Mouse (Mus musculus): ENCODE data around the gene 4930447C04Rik. TPM values are rescaled to one million over a fixed set of nuclear protein-coding genes. Genes with fewer than 3 reads are reported as not detected.

Gene 4930447C04Rik
- polyA plus RNA-seq, 1 experiment from 2014 or later: 3.4 TPM

- H3K4me3 ChIP-seq: no peak overlapping the region
- 0 out of 2 replicates have a peak, but pooled peaks cover 5% of the 10 kb centered on the region for H3K9me3 ChIP-seq (replicated peaks)
- no peak overlapping the region for H3K9ac ChIP-seq
- no peak overlapping the region for H3K4me2 ChIP-seq
- ATAC-seq (ENCODE audit: insufficient number of reproducible peaks, low FRiP score): no peak
- 0 out of 2 replicates have a peak, but pooled peaks cover 5% of the 10 kb centered on the region for H3K27me3 ChIP-seq (replicated peaks)
- peaks cover 13% of the 10 kb centered on the region for H3K4me1 ChIP-seq (replicated peaks)
- no peak overlapping the region for H3K27ac ChIP-seq (ENCODE audit: poor library complexity, severe bottlenecking)
- WGBS: 90% methylated on average over 3 of the region's 3 CpGs
- no peaks in the 10 kb centered on the region for H3K36me3 ChIP-seq
These were observed 17.9 kb upstream of the 4930447C04Rik start for GRCm38 (mm10) chr12:72958446-72958845.

GRCm38 (mm10) chr12:72957829-72958424 is 17.4 kb upstream of the 4930447C04Rik start:
- H3K4me2 ChIP-seq: no peak overlapping the region
- H3K4me1 ChIP-seq (replicated peaks): peaks cover 13% of the 10 kb centered on the region
- no peak overlapping the region for H3K27ac ChIP-seq (ENCODE audit: poor library complexity, severe bottlenecking)
- H3K36me3 ChIP-seq: no peaks in the 10 kb centered on the region
- no peak for ATAC-seq (ENCODE audit: insufficient number of reproducible peaks, low FRiP score)
- H3K27me3 ChIP-seq (replicated peaks): 0 out of 2 replicates have a peak, but pooled peaks cover 5% of the 10 kb centered on the region
- no peak overlapping the region for H3K9ac ChIP-seq
- H3K9me3 ChIP-seq (replicated peaks): 0 out of 2 replicates have a peak, but pooled peaks cover 5% of the 10 kb centered on the region
- no peak overlapping the region for H3K4me3 ChIP-seq
- 60% methylated on average over 6 of the region's 6 CpGs for WGBS

- no peak for ATAC-seq (ENCODE audit: insufficient number of reproducible peaks, low FRiP score)
- Histone ChIP-seq H3K27ac (ENCODE audit: poor library complexity, severe bottlenecking) (0 out of 2 replicates have a peak overlapping the region, but pooled peaks have one; percentile 1), H3K4me1 (replicated peaks) (peaks cover 13% of the 10 kb centered on the region), H3K4me2 (peak overlapping the region; percentile 5; the same call in 1 of the 2 replicates), H3K9me3 (replicated peaks) (no peaks in the 10 kb centered on the region), H3K27me3 (replicated peaks) (peaks cover 10% of the 10 kb centered on the region), H3K4me3 (no peak overlapping the region), H3K9ac (no peak overlapping the region), H3K36me3 (no peaks in the 10 kb centered on the region)
- WGBS: 17% methylated on average over 4 of the region's 4 CpGs
These were observed 14.3 kb upstream of the 4930447C04Rik start for GRCm38 (mm10) chr12:72954906-72955305.

- H3K27me3 ChIP-seq (replicated peaks): peaks cover 21% of the 10 kb centered on the region
- WGBS: 54% methylated on average over 5 of the region's 5 CpGs
- H3K27ac ChIP-seq (ENCODE audit: poor library complexity, severe bottlenecking): no peak overlapping the region
These were observed 13.3 kb upstream of the 4930447C04Rik start for GRCm38 (mm10) chr12:72953858-72954257.

GRCm38 (mm10) chr12:72953089-72953488 is 12.5 kb upstream of the 4930447C04Rik start:
- H3K36me3 ChIP-seq: no peaks in the 10 kb centered on the region
- H3K9me3 ChIP-seq (replicated peaks): no peaks in the 10 kb centered on the region
- no peak overlapping the region for H3K9ac ChIP-seq
- no peak overlapping the region for H3K4me3 ChIP-seq
- no peak overlapping the region for H3K27ac ChIP-seq (ENCODE audit: poor library complexity, severe bottlenecking)
- H3K4me1 ChIP-seq (replicated peaks): peaks cover 13% of the 10 kb centered on the region
- peaks cover 24% of the 10 kb centered on the region for H3K27me3 ChIP-seq (replicated peaks)
- no peak overlapping the region for H3K4me2 ChIP-seq
- 76% methylated on average over 5 of the region's 5 CpGs for WGBS
- ATAC-seq (ENCODE audit: insufficient number of reproducible peaks, low FRiP score): no peak

More at GRCm38 (mm10) chr12:72953858-72954257, 13.3 kb upstream of the 4930447C04Rik start:
- Histone ChIP-seq H3K9ac (no peak overlapping the region), H3K4me2 (no peak overlapping the region), H3K4me3 (no peak overlapping the region), H3K9me3 (replicated peaks) (no peaks in the 10 kb centered on the region), H3K4me1 (replicated peaks) (peaks cover 13% of the 10 kb centered on the region), H3K36me3 (no peaks in the 10 kb centered on the region)
- ATAC-seq (ENCODE audit: insufficient number of reproducible peaks, low FRiP score): no peak

GRCm38 (mm10) chr12:72947335-72947734 is 6.8 kb upstream of the 4930447C04Rik start:
- ATAC-seq (ENCODE audit: insufficient number of reproducible peaks, low FRiP score): no peak
- no peaks in the 10 kb centered on the region for H3K9me3 ChIP-seq (replicated peaks)
- no peak overlapping the region for H3K9ac ChIP-seq
- no peak overlapping the region for H3K4me3 ChIP-seq
- H3K36me3 ChIP-seq: no peaks in the 10 kb centered on the region
- no peak overlapping the region for H3K4me2 ChIP-seq
- H3K4me1 ChIP-seq (replicated peaks): peaks cover 11% of the 10 kb centered on the region
- no peak overlapping the region for H3K27ac ChIP-seq (ENCODE audit: poor library complexity, severe bottlenecking)
- WGBS: 20% methylated on average over 2 of the region's 2 CpGs
- H3K27me3 ChIP-seq (replicated peaks): peaks cover 64% of the 10 kb centered on the region

- H3K27ac ChIP-seq (ENCODE audit: poor library complexity, severe bottlenecking): no peak overlapping the region
- no peaks in the 10 kb centered on the region for H3K36me3 ChIP-seq
- no peak for ATAC-seq (ENCODE audit: insufficient number of reproducible peaks, low FRiP score)
- H3K4me2 ChIP-seq: no peak overlapping the region
- peaks cover 69% of the 10 kb centered on the region for H3K27me3 ChIP-seq (replicated peaks)
- H3K9me3 ChIP-seq (replicated peaks): no peaks in the 10 kb centered on the region
- no peak overlapping the region for H3K4me3 ChIP-seq
- peaks cover 11% of the 10 kb centered on the region for H3K4me1 ChIP-seq (replicated peaks)
- no peak overlapping the region for H3K9ac ChIP-seq
These were observed 6.2 kb upstream of the 4930447C04Rik start for GRCm38 (mm10) chr12:72946805-72947204.

GRCm38 (mm10) chr12:72946064-72946395 is 5.5 kb upstream of the 4930447C04Rik start:
- Histone ChIP-seq H3K27me3 (replicated peaks) (peaks cover 72% of the 10 kb centered on the region), H3K9me3 (replicated peaks) (no peaks in the 10 kb centered on the region), H3K4me1 (replicated peaks) (peaks cover 11% of the 10 kb centered on the region), H3K36me3 (no peaks in the 10 kb centered on the region), H3K4me2 (peak overlapping the region; percentile 73), H3K27ac (ENCODE audit: poor library complexity, severe bottlenecking) (no peak overlapping the region), H3K4me3 (peak overlapping the region; percentile 50), H3K9ac (no peak overlapping the region)
- 5% methylated on average over 8 of the region's 8 CpGs for WGBS
- no peak for ATAC-seq (ENCODE audit: insufficient number of reproducible peaks, low FRiP score)

GRCm38 (mm10) chr12:72945301-72946063 is 4.9 kb upstream of the 4930447C04Rik start:
- Histone ChIP-seq H3K4me3 (peak overlapping the region; percentile 50), H3K9me3 (replicated peaks) (no peaks in the 10 kb centered on the region), H3K4me1 (replicated peaks) (peaks cover 11% of the 10 kb centered on the region), H3K4me2 (peak overlapping the region; percentile 73), H3K9ac (peak overlapping the region; percentile 9; the same call in 1 of the 2 replicates), H3K36me3 (no peaks in the 10 kb centered on the region), H3K27me3 (replicated peaks) (peaks cover 77% of the 10 kb centered on the region), H3K27ac (ENCODE audit: poor library complexity, severe bottlenecking) (no peak overlapping the region)
- no peak for ATAC-seq (ENCODE audit: insufficient number of reproducible peaks, low FRiP score)
- under 1% methylated on average over 89 of the region's 89 CpGs for WGBS

- WGBS: 2% methylated on average over 24 of the region's 24 CpGs
These were observed 4.0 kb upstream of the 4930447C04Rik start for GRCm38 (mm10) chr12:72944411-72945225.

More at GRCm38 (mm10) chr12:72944411-72945225, 4.0 kb upstream of the 4930447C04Rik start:
- Histone ChIP-seq H3K4me1 (replicated peaks) (peaks cover 14% of the 10 kb centered on the region), H3K4me3 (peak overlapping the region; percentile 50), H3K9me3 (replicated peaks) (no peaks in the 10 kb centered on the region), H3K27ac (ENCODE audit: poor library complexity, severe bottlenecking) (no peak overlapping the region), H3K36me3 (no peaks in the 10 kb centered on the region), H3K27me3 (replicated peaks) (peaks cover 83% of the 10 kb centered on the region), H3K4me2 (peak overlapping the region; percentile 73), H3K9ac (no peak overlapping the region)
- ATAC-seq (ENCODE audit: insufficient number of reproducible peaks, low FRiP score): no peak
